Mouse (Mus musculus): ENCODE measurements around the gene Alg9. TPM values are rescaled to one million over a fixed set of nuclear protein-coding genes. Genes with fewer than 3 reads are reported as not detected.

Gene Alg9
- polyA plus RNA-seq, 1 experiment from 2014 or later = 43.0 TPM

- Histone ChIP-seq H3K4me1 (peaks cover 16% of the 10 kb centered on the region), H3K27me3 (ENCODE audit: low read depth, poor library complexity, severe bottlenecking) (no peaks in the 10 kb centered on the region), H3K9me3 (replicated peaks) (no peaks in the 10 kb centered on the region), H3K4me3 (peak within 1 kb of the TSS; percentile 61), H3K27ac (peak within 1 kb of the TSS; percentile 94), H3K36me3 (peaks cover 16% of the 10 kb centered on the region)
- 5% methylated on average over 59 of the region's 59 CpGs for WGBS
- peak; percentile 98 for DNase-seq (ENCODE audit: low spot score)
Observed at GRCm38 (mm10) chr9:50768107-50769002, 6.5 kb upstream of the Alg9 start, which contains the start of gene Fdxacb1. Gene Fdxacb1 (plus strand): TSS chr9:50768236.

- H3K27me3 ChIP-seq (ENCODE audit: low read depth, poor library complexity, severe bottlenecking) = no peaks in the 10 kb centered on the region
- no peaks in the 10 kb centered on the region for H3K9me3 ChIP-seq (replicated peaks)
- H3K4me3 ChIP-seq = no peak overlapping the region
- H3K27ac ChIP-seq = no peak overlapping the region
- H3K4me1 ChIP-seq = peaks cover 27% of the 10 kb centered on the region
- no peak for DNase-seq (ENCODE audit: low spot score)
- WGBS = 97% methylated on average over 2 of the region's 2 CpGs
- H3K36me3 ChIP-seq = peaks cover 16% of the 10 kb centered on the region
Observed at GRCm38 (mm10) chr9:50770011-50770410, 4.8 kb upstream of the Alg9 start.

DNA sequence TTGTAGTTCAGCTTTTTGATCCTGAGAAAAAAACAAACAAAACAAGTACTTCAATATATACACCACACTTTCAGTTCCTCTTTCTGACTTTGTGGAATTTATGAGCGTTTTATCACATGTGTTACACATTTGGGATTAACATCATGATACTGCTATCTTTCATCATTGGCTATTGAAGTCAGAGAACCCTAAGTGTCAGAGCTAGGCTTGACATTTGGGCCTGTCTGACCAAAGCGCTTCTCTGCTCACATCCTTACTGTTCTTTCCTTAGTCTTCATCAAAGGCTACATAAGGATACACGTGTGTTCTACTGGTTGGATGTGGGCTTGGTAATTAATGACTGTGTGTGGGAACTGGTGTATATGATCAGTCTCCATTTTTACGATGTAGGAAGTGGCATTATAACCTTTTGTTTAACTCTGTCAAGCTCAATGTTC, 775 bp upstream of the Alg9 start:
- H3K27me3 ChIP-seq (ENCODE audit: low read depth, poor library complexity, severe bottlenecking) = no peaks in the 10 kb centered on the region
- 76% methylated on average over 4 of the region's 4 CpGs for WGBS

GRCm38 (mm10) chr9:50775662-50776126, 875 bp downstream of the Alg9 start:
- DNase-seq (ENCODE audit: low spot score) = no peak
- H3K4me3 ChIP-seq = peak overlapping the region; percentile 90
- under 1% methylated on average over 30 of the region's 30 CpGs for WGBS
- H3K36me3 ChIP-seq = peaks cover 51% of the 10 kb centered on the region
- H3K27me3 ChIP-seq (ENCODE audit: low read depth, poor library complexity, severe bottlenecking) = no peaks in the 10 kb centered on the region
- H3K4me1 ChIP-seq = peaks cover 21% of the 10 kb centered on the region
- peak overlapping the region; percentile 96 for H3K27ac ChIP-seq
- H3K9me3 ChIP-seq (replicated peaks) = no peaks in the 10 kb centered on the region

More for the DNA sequence above, 775 bp upstream of the Alg9 start:
- Histone ChIP-seq H3K9me3 (replicated peaks) (no peaks in the 10 kb centered on the region), H3K4me1 (peaks cover 24% of the 10 kb centered on the region), H3K27ac (no peak overlapping the region), H3K36me3 (peaks cover 36% of the 10 kb centered on the region), H3K4me3 (no peak overlapping the region)
- DNase-seq (ENCODE audit: low spot score) = no peak

DNA sequence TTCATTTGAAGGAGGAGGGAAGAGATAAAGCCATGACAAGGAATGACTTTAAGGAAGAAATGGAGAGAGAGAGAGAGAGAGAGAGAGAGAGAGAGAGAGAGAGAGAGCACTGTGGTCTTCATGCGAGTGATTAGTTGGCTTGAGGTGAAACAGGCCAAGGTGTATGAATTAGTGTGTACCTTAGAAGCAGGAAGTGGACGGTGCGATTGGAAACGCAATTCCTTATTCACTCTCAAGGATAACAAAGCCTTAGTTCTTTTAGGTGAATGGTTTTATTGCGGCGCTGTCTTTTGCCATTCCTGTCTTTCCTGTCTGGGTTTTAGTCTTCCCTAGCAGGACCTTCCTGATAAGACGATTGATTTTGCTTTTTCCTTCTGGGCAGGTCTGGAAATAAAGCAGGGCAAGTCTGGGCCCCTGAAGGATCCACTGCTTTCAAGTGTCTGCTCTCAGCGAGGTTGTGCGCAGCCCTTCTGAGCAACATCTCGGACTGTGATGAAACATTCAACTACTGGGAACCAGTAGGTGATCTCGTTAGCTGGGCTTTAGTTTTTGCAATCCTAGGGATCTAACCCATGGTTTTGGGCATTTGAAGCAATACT, 1.4 kb downstream of the Alg9 start:
- Histone ChIP-seq H3K27me3 (ENCODE audit: low read depth, poor library complexity, severe bottlenecking) (no peaks in the 10 kb centered on the region), H3K27ac (peak overlapping the region; percentile 96; the same call in 1 of the 2 replicates), H3K4me1 (peaks cover 21% of the 10 kb centered on the region), H3K36me3 (peaks cover 53% of the 10 kb centered on the region), H3K4me3 (peak overlapping the region; percentile 90), H3K9me3 (replicated peaks) (no peaks in the 10 kb centered on the region)
- whole genome bisulfite sequencing = 65% methylated on average over 11 of the region's 11 CpGs
- no peak for DNase-seq (ENCODE audit: low spot score)

DNA sequence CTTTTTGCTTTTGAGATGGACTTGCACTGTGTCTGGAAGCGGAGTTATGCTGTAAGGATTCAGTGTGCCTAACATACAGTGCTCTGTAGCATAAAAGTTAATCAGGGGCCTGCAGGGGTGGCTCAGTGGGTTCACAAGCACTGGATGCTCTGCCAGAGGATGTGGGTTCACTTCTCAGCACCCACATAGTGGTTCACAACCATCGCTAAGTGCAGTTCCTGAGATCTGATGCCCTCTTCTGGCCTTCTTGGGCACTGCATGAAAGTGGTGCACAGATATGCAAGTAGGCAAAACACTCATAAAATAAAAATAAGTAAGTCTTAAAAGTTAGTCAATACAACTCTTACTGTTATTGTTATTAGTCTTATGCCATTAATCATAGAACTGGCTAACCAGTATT, 7.3 kb downstream of the Alg9 start:
- Histone ChIP-seq H3K9me3 (replicated peaks) (no peaks in the 10 kb centered on the region), H3K4me1 (no peaks in the 10 kb centered on the region), H3K36me3 (peaks cover 97% of the 10 kb centered on the region), H3K4me3 (no peak overlapping the region), H3K27ac (no peak overlapping the region), H3K27me3 (ENCODE audit: low read depth, poor library complexity, severe bottlenecking) (no peaks in the 10 kb centered on the region)
- peak; percentile 49 for DNase-seq (ENCODE audit: low spot score)
- 77% methylated on average over 2 of the region's 2 CpGs for WGBS

DNA sequence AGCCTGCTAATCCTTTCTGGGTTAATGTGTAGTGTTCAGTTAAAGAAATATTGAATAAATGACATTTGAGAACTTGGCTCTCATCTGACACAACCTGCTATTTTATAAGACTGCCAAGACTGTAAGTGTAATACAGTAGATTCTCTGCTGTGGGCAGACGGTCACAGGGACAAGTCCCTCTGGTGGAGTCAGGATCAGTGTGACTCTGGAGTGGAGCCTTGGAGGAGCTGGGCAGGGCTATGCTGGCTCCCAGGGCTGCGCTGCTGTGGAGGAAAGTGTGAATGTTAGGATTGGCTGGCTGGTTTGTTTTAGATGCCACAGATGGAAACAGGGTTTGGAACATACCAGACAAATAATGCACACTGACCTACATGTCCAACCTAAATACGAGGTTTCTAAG, 20.4 kb downstream of the Alg9 start:
- H3K9me3 ChIP-seq (replicated peaks) = no peaks in the 10 kb centered on the region
- 90% methylated on average over 3 of the region's 3 CpGs for WGBS
- H3K36me3 ChIP-seq = peaks cover 65% of the 10 kb centered on the region

GRCm38 (mm10) chr9:50796776-50797175, 22.0 kb downstream of the Alg9 start:
- no peaks in the 10 kb centered on the region for H3K4me1 ChIP-seq
- H3K36me3 ChIP-seq = peaks cover 66% of the 10 kb centered on the region
- no peaks in the 10 kb centered on the region for H3K9me3 ChIP-seq (replicated peaks)
- WGBS = 90% methylated on average over 8 of the region's 8 CpGs
- no peak overlapping the region for H3K27ac ChIP-seq
- DNase-seq (ENCODE audit: low spot score) = no peak
- no peaks in the 10 kb centered on the region for H3K27me3 ChIP-seq (ENCODE audit: low read depth, poor library complexity, severe bottlenecking)
- H3K4me3 ChIP-seq = no peak overlapping the region

More for the DNA sequence above, 20.4 kb downstream of the Alg9 start:
- Histone ChIP-seq H3K27me3 (ENCODE audit: low read depth, poor library complexity, severe bottlenecking) (no peaks in the 10 kb centered on the region), H3K4me3 (no peak overlapping the region), H3K27ac (no peak overlapping the region), H3K4me1 (no peaks in the 10 kb centered on the region)
- no peak for DNase-seq (ENCODE audit: low spot score)

DNA sequence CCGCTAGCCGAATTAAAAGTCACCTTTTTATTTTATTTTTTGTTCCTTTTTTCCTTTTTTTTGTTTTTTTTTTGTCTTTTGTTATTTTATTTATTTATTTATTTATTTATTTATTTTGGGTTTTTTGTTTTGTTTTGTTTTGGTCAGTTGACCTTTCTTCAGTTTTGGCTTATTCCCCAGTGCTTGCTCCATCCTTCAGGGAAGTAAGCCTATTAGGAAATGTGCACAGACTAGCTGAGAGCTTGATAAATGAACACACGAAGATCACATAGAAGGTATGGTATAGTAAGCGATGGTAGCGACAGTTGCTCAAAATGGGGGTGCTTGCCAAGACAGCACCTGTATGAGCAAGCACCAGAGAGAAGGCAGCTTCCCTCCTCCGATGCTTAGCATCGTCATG, 22.8 kb downstream of the Alg9 start:
- DNase-seq (ENCODE audit: low spot score) = no peak
- 96% methylated on average over 7 of the region's 7 CpGs for WGBS

GRCm38 (mm10) chr9:50798368-50798767, 23.5 kb downstream of the Alg9 start:
- H3K4me1 ChIP-seq = no peaks in the 10 kb centered on the region
- no peaks in the 10 kb centered on the region for H3K27me3 ChIP-seq (ENCODE audit: low read depth, poor library complexity, severe bottlenecking)
- DNase-seq (ENCODE audit: low spot score) = no peak
- peaks cover 70% of the 10 kb centered on the region for H3K36me3 ChIP-seq
- H3K9me3 ChIP-seq (replicated peaks) = no peaks in the 10 kb centered on the region
- 87% methylated on average over 5 of the region's 5 CpGs for WGBS
- no peak overlapping the region for H3K4me3 ChIP-seq
- no peak overlapping the region for H3K27ac ChIP-seq

More for the DNA sequence above, 22.8 kb downstream of the Alg9 start:
- Histone ChIP-seq H3K27ac (no peak overlapping the region), H3K27me3 (ENCODE audit: low read depth, poor library complexity, severe bottlenecking) (no peaks in the 10 kb centered on the region), H3K4me3 (no peak overlapping the region), H3K9me3 (replicated peaks) (no peaks in the 10 kb centered on the region), H3K4me1 (no peaks in the 10 kb centered on the region), H3K36me3 (peaks cover 66% of the 10 kb centered on the region)

- Histone ChIP-seq H3K27ac (no peak overlapping the region), H3K4me3 (no peak overlapping the region), H3K36me3 (peaks cover 73% of the 10 kb centered on the region), H3K4me1 (no peaks in the 10 kb centered on the region), H3K9me3 (replicated peaks) (no peaks in the 10 kb centered on the region), H3K27me3 (ENCODE audit: low read depth, poor library complexity, severe bottlenecking) (no peaks in the 10 kb centered on the region)
- 67% methylated on average over 2 of the region's 2 CpGs for WGBS
- DNase-seq (ENCODE audit: low spot score) = peak; percentile 34
Observed at GRCm38 (mm10) chr9:50800985-50801384, 26.2 kb downstream of the Alg9 start.

GRCm38 (mm10) chr9:50803055-50803671, 28.3 kb downstream of the Alg9 start:
- H3K4me3 ChIP-seq = no peak overlapping the region
- DNase-seq (ENCODE audit: low spot score) = no peak
- no peaks in the 10 kb centered on the region for H3K27me3 ChIP-seq (ENCODE audit: low read depth, poor library complexity, severe bottlenecking)
- H3K27ac ChIP-seq = no peak overlapping the region
- peaks cover 83% of the 10 kb centered on the region for H3K36me3 ChIP-seq
- H3K9me3 ChIP-seq (replicated peaks) = no peaks in the 10 kb centered on the region
- no peaks in the 10 kb centered on the region for H3K4me1 ChIP-seq
- 88% methylated on average over 7 of the region's 7 CpGs for WGBS

DNA sequence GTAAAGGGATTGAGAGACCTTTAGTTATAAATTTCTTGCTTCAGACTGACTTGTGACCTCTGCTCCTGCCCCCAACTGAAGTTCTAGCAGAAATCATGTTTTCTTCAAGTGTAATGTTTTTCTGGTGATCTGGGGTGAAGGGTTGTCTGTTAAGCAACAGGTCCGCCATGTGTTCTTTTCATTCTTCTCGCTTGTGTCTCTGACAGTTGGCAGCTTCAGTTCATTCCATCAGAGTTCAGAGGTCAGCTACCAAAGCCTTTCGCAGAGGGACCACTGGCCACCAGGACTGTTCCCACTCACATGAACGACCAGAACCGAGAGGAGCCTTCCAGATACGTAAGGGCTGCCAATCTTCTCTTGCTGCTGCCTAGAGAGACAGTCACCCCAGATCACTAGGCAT, 33.7 kb downstream of the Alg9 start:
- Histone ChIP-seq H3K4me1 (no peaks in the 10 kb centered on the region), H3K4me3 (no peak overlapping the region), H3K36me3 (peaks cover 90% of the 10 kb centered on the region), H3K27ac (no peak overlapping the region), H3K27me3 (ENCODE audit: low read depth, poor library complexity, severe bottlenecking) (no peaks in the 10 kb centered on the region), H3K9me3 (replicated peaks) (no peaks in the 10 kb centered on the region)
- DNase-seq (ENCODE audit: low spot score) = no peak
- 89% methylated on average over 6 of the region's 6 CpGs for WGBS

Data from limb, embryonic 10.5 days (tissue).